26 mouse cellular contexts compared by ENCODE assay signal in the genomic region with DNA sequence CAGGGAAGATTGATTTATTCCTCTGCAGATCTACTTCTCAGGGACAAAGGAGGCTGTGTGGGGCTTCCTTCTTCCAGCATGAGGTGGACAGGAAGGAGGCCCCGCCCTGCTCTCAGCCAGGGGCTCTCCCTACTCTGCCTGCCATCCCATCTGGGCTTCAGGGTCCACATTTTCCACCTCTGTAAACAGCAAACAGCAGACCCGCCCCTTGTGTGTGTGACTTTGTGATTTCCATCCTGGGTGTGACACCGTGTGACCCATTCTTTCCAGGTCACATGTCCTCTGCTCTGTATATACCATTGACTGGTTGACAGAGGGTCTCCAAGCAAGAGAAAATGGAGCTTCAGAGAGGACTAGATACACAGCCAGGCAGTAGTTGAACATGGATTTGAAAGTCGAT. TPM values are rescaled to one million over a fixed set of nuclear protein-coding genes. Genes with fewer than 3 reads are reported as not detected.
"Had no signal": no experiment of that assay in that cellular context is flagged by ENCODE, and none has a peak within 500 bp of the region (broad histone marks: within the 10 kb centered on the region; RNA-seq: fewer than 3 reads in every experiment).

No protein-coding gene starts in this region.

- DNase-seq: lung, adult 2 months; lung, postnatal 14 days; lung, postnatal 36 days; midbrain, embryonic 14.5 days; retina, postnatal 1 day; right cerebral cortex, adult 18-20 months; right cerebral cortex, postnatal 25 days; right cerebral cortex, postnatal 4 days; spleen, adult 18-20 months; thymus, adult 18-20 months; thymus, postnatal 14 days; thymus, postnatal 36 days had no signal

- H3K4me3 ChIP-seq: lung, embryonic 15.5 days; megakaryocyte, embryonic 14.5 days; midbrain, embryonic 12.5 days; myocyte; neural tube, embryonic 13.5 days; neural tube, embryonic 15.5 days had no signal

- H3K36me3 ChIP-seq: lung, embryonic 15.5 days; midbrain, embryonic 12.5 days; neural tube, embryonic 13.5 days; neural tube, embryonic 15.5 days had no signal

- H3K9me3 ChIP-seq: lung, embryonic 15.5 days; midbrain, embryonic 12.5 days; neural tube, embryonic 13.5 days; neural tube, embryonic 15.5 days had no signal

- H3K4me2 ChIP-seq: lung, embryonic 15.5 days; midbrain, embryonic 12.5 days; neural tube, embryonic 13.5 days; neural tube, embryonic 15.5 days had no signal

- H3K4me1 ChIP-seq: lung, embryonic 15.5 days had no signal

- H3K9ac ChIP-seq: lung, embryonic 15.5 days; midbrain, embryonic 12.5 days; neural tube, embryonic 13.5 days; neural tube, embryonic 15.5 days had no signal

- ATAC-seq: lung, postnatal 0 days; midbrain, embryonic 16.5 days had no signal

- H3K27ac ChIP-seq: lung, embryonic 15.5 days; macrophage; midbrain, embryonic 12.5 days; neural tube, embryonic 13.5 days; neural tube, embryonic 15.5 days had no signal

RNA-seq across cellular contexts. Expression of a gene that starts 22.2 kb away (rescaled TPM):
- total RNA-seq: megakaryocyte progenitor cell, adult 5-6 weeks had no signal
- polyA plus RNA-seq: liver, embryonic 16.5 days; lung, adult 2 months; lung, postnatal 0 days; macrophage; myocyte; small intestine, adult 2 months; stomach, embryonic 14.5 days; stomach, embryonic 16.5 days had no signal
